Mouse (Mus musculus) lung, embryonic 15.5 days (tissue): ENCODE data around the gene Akirin1. TPM values are rescaled to one million over a fixed set of nuclear protein-coding genes. Genes with fewer than 3 reads are reported as not detected.

ENCODE experiments used
- ATAC-seq: fragments of 200-750 bp; cut with Nextera tagmentation; 2 replicates; pipeline ENCODE4 v1.8.0; 2017; ENCODE audit warnings: moderate number of reproducible peaks, borderline replicate concordance; ENCODE audit not compliant: low FRiP score, low TSS enrichment; ENCODE audit errors: extremely low read depth
- H3K27ac ChIP-seq: fragments of 300-500 bp; sonication (generic); 2 replicates; pipeline ENCODE4 v1.5.1; 2015; ENCODE audit warnings: moderate library complexity, mild to moderate bottlenecking, inconsistent platforms
- H3K27me3 ChIP-seq: fragments of 300-500 bp; sonication (generic); 2 replicates; pipeline ENCODE4 v1.6.1; 2015; ENCODE audit warnings: inconsistent platforms
- H3K36me3 ChIP-seq: fragments of 300-500 bp; sonication (generic); 2 replicates; pipeline ENCODE4 v1.6.1; 2015; ENCODE audit warnings: inconsistent platforms
- H3K4me1 ChIP-seq: fragments of 300-500 bp; sonication (generic); 2 replicates; pipeline ENCODE4 v1.6.1; 2015; ENCODE audit warnings: inconsistent platforms
- H3K4me2 ChIP-seq: fragments of 300-500 bp; sonication (generic); 2 replicates; pipeline ENCODE4 v1.6.1; 2015; ENCODE audit warnings: inconsistent platforms, mild to moderate bottlenecking, moderate library complexity
- H3K4me3 ChIP-seq: fragments of 300-500 bp; sonication (generic); 2 replicates; pipeline ENCODE4 v1.5.1; 2015; ENCODE audit warnings: mild to moderate bottlenecking, inconsistent platforms
- H3K9ac ChIP-seq: fragments of 300-500 bp; sonication (generic); 2 replicates; pipeline ENCODE4 v1.6.1; 2015; ENCODE audit warnings: inconsistent platforms
- H3K9me3 ChIP-seq: fragments of 300-500 bp; sonication (generic); 2 replicates; pipeline ENCODE4 v1.6.1; 2016; ENCODE audit warnings: inconsistent platforms
- WGBS: fragments of 180-500 bp; shearing (Covaris S2); methylation state at CpG from one replicate; pipeline ENCODE4 v1.1.7; 2015; 5-methylcytosine and 5-hydroxymethylcytosine counted together
- polyA plus RNA-seq: library from polyadenylated mRNA; unstranded; fragments of >200 nt; fragmentation: Nextera tagmentation; extraction: Ambion mirVana; gene quantifications from 2 replicates; pipeline ENCODE4 v1.2.1, GENCODE M21; 2015

Akirin1 gene
- polyA plus RNA-seq, 1 experiment from 2014 or later, result 43.7 TPM

DNA sequence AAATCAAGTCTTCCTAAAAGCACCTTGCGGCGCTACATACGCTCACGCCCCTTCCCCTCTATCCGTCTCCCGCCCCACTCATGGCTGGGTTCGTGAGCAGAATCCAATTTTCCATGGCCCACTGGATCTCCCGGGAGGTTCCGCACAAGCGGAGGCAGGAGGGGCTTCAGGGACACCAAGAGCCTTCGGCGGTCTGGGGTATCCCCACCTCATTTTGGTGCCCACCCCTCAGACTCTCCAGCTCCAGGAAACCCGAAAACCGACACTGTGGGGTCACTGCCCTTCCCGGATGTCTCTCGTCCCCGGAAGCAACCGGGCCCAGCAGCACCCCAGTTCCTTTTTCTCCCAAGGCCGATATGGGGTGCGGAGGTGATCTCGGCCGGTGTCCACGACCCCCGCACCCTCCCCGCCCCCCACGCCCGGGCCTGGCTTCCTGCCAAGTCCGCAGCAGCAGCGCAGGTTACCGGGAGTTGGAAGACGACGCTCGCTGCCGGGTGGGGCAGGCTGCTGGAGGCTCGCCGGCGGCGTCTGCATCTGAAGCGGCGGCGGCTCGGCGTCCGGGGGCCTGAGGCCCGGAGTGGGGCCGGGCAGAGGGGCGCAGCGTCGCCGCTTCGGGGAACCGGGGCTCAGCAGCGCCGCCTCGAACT lies 538 bp downstream of the Akirin1 start:
- Histone ChIP-seq H3K4me3 (peak overlapping the region; percentile 89), H3K4me1 (peaks cover 15% of the 10 kb centered on the region), H3K27me3 (no peaks in the 10 kb centered on the region), H3K9ac (peak overlapping the region; percentile 78), H3K9me3 (no peaks in the 10 kb centered on the region), H3K36me3 (no peaks in the 10 kb centered on the region), H3K27ac (peak overlapping the region; percentile 89), H3K4me2 (peak overlapping the region; percentile 90)
- peak; percentile 79 for ATAC-seq
- WGBS, result under 1% methylated on average over 46 of the region's 55 CpGs

DNA sequence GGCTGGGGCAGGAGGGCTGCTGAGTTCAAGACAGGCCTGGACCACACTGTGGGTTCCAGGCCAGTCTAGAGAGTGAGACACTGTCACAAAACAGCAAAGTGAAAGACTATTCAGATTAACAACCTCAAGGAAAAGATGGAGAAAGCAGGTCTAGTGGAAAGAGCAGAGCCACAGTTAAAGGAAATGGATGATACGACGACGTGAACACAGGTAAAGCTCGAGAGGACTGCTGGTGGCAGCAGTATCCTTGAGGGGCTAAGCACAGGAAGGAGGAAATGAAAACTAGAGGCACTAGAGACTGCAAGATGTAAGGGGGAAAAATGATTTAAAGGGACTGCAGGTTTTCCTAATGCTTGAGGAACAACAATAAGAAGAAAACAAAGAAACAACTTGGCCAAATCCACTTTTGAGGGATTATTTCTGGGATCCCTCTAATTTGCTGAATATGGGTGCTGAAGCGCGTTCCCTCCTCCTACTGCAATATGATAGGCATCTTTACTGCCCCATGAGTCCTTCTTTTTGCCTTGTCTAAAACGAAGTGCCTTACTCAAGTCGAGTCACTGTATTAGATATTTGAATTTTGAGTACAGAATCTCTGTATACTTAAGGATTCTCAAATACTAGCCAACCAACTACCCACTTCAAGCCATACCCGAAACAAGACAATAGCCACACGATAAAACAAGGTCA lies 1.3 kb downstream of the Akirin1 start:
- no peaks in the 10 kb centered on the region for H3K27me3 ChIP-seq
- 12% methylated on average over 10 of the region's 10 CpGs for WGBS
- H3K36me3 ChIP-seq, result no peaks in the 10 kb centered on the region
- H3K9ac ChIP-seq, result peak overlapping the region; percentile 78
- H3K4me3 ChIP-seq, result peak overlapping the region; percentile 89
- H3K4me2 ChIP-seq, result peak overlapping the region; percentile 90
- H3K9me3 ChIP-seq, result no peaks in the 10 kb centered on the region
- 0 out of 2 replicates have a peak overlapping the region, but pooled peaks have one; percentile 89 for H3K27ac ChIP-seq
- H3K4me1 ChIP-seq, result peaks cover 15% of the 10 kb centered on the region
- ATAC-seq, result no peak

DNA sequence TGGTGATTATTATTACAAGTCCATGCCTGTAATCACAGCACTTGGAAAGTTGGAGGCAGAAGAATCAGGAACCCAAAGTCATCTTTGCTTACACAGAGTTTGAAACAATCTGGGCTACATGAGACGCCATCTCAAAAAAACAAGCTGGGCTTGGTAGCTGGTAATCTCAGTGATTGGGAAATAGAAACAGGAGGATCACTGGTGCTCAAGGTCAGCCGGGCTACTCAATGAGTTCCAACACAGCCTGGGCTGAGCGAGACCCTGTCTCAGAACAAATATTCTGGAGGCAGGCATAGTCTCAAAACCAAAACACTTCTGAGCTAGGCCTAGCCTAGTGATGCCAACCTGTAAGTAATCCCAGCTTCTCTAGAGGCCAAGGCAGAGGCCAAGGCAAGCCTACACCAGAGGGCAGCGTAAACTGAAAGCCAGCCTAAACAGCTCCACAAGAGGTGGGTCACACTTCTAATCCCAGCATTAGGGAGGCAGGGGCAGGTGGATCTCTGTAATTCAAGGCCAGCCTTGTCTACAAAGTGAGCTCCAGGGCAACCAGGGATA lies 4.8 kb downstream of the Akirin1 start:
- peaks cover 9% of the 10 kb centered on the region for H3K4me1 ChIP-seq
- WGBS, result 91% methylated on average over 4 of the region's 4 CpGs
- no peaks in the 10 kb centered on the region for H3K9me3 ChIP-seq
- no peak for ATAC-seq
- peaks cover 21% of the 10 kb centered on the region for H3K36me3 ChIP-seq
- H3K4me2 ChIP-seq, result no peak overlapping the region
- H3K27me3 ChIP-seq, result no peaks in the 10 kb centered on the region
- H3K9ac ChIP-seq, result no peak overlapping the region
- no peak overlapping the region for H3K27ac ChIP-seq
- H3K4me3 ChIP-seq, result no peak overlapping the region

DNA sequence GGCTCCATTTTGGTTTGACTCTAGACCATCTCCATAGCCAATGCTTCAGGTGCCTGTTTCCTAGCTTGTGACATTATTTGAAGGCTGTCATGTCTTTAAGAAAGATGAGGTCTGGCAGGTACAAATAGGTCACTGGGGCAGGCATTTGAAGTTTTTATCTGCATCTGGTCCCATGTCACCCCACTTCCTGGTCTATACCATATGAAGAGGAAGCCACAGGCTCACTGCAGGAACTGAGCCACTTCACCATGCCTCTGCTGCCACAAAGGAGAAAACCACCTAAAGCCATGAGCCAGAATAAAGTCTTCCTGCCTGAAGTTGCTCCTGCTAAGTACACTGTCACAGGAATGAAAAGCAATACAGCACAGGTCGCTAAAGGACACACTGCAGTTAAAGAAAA lies 7.3 kb downstream of the Akirin1 start:
- peaks cover 44% of the 10 kb centered on the region for H3K36me3 ChIP-seq
- no peaks in the 10 kb centered on the region for H3K27me3 ChIP-seq
- H3K4me3 ChIP-seq, result no peak overlapping the region
- H3K27ac ChIP-seq, result no peak overlapping the region
- 75% methylated on average over 1 of the region's 1 CpGs for WGBS
- no peak overlapping the region for H3K4me2 ChIP-seq
- no peaks in the 10 kb centered on the region for H3K4me1 ChIP-seq
- H3K9me3 ChIP-seq, result no peaks in the 10 kb centered on the region
- no peak overlapping the region for H3K9ac ChIP-seq
- no peak for ATAC-seq

DNA sequence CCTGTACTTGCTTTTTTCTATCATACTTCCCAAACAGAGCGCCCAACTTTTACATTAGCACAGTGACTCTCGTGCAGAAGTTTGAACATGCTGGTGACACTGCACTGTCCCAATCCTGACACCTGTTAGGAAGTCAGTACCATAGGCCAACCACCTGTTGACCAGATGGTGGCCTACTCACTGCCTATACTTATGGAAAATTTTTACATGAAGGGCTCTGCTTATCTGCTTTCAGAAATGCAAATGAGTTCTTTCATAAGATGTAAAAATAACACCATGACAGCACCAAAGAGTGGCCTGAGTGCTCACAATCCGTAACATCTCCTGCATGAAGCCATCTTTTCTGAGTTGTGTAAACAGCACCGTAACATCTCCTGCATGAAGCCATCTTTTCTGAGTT lies 11.4 kb downstream of the Akirin1 start:
- no peak for ATAC-seq
- Histone ChIP-seq H3K27me3 (no peaks in the 10 kb centered on the region), H3K9me3 (no peaks in the 10 kb centered on the region), H3K4me3 (no peak overlapping the region), H3K4me2 (no peak overlapping the region), H3K36me3 (peaks cover 56% of the 10 kb centered on the region), H3K9ac (no peak overlapping the region), H3K27ac (no peak overlapping the region), H3K4me1 (no peaks in the 10 kb centered on the region)
- 88% methylated on average over 4 of the region's 4 CpGs for WGBS

DNA sequence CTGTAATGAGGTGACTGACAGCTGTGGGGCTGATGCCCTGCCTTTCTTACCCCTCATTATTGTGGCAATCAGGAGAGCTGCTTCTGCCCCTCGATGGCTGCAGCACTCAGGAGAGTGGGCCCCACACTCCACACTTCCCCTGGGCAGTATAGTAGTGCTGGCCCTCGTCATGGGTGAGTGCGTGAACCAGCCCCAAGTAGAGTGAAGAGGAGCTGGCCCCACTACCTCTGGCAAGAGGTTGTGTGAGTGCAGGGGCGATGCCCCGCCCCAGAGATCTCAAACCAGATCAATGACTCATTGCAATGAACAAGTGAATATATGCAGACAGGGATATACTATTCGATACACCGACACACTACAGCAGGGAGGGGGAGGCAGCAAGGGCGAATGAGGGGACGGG lies 16.6 kb downstream of the Akirin1 start:
- Histone ChIP-seq H3K9ac (no peak overlapping the region), H3K4me3 (no peak overlapping the region), H3K9me3 (no peaks in the 10 kb centered on the region), H3K4me1 (no peaks in the 10 kb centered on the region), H3K36me3 (peaks cover 21% of the 10 kb centered on the region), H3K27ac (no peak overlapping the region), H3K4me2 (no peak overlapping the region), H3K27me3 (no peaks in the 10 kb centered on the region)
- no peak; the same call in 1 of the 2 replicates for ATAC-seq
- WGBS, result 88% methylated on average over 9 of the region's 9 CpGs

DNA sequence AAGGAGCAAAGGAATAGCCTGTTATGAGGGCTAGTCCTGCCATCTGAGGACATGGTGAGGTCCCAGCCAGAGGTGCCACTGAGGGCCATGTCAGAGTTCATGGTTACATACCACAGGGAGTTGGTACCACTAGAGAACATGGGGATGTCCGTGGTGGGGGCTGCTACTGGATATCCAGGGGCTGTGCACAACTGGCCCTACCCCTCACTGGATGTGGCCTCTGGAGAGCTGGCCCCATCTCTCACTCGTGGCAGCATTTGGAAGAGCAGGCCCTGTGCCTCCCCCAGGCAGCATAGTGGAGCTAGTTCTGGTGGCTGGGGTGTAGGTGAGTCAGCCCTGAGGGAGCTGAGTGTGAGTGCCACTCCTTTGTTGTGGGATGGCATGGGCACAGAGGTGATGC lies 17.2 kb downstream of the Akirin1 start:
- Histone ChIP-seq H3K4me3 (no peak overlapping the region), H3K27me3 (no peaks in the 10 kb centered on the region), H3K4me1 (no peaks in the 10 kb centered on the region), H3K9ac (no peak overlapping the region), H3K27ac (no peak overlapping the region), H3K4me2 (no peak overlapping the region), H3K9me3 (no peaks in the 10 kb centered on the region), H3K36me3 (peaks cover 15% of the 10 kb centered on the region)
- 70% methylated on average over 2 of the region's 2 CpGs for WGBS
- no peak for ATAC-seq

DNA sequence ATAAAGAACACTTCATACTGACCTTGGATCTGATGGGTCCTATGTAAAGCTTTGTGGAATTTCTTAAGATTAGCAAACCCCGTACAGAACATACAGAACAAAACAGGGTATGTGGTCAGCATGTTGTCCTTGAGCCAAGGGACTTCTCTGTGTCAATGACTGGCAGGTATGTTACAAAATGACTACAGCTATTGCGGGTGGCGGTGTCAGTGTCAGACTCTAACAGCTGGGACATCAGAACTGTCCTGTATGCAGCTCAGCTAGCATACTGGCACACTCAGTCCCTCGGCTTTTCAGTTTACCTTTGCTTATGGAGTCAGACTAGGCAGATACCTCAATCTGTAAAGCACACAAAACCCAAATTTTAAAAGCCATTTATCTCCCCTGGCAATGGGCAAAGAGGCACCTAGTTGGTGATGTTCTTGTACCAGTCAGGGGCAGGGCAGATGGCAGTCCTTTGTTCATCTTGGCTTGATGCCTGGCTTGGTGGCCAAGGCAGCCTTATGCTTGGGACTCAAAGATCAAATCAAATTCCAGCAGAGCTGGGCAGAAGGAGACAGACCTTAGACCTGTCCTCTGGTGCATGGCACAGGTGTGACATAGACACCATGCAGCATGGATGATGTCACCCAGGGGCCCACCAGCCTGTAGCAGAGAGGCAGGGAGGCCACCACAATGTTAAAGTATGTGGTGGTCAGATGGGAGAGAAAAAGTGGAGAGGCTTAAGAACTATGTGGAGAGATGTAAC lies 17.8 kb downstream of the Akirin1 start:
- no peaks in the 10 kb centered on the region for H3K4me1 ChIP-seq
- WGBS, result 82% methylated on average over 4 of the region's 4 CpGs
- no peak overlapping the region for H3K4me3 ChIP-seq
- H3K9me3 ChIP-seq, result no peaks in the 10 kb centered on the region
- no peak overlapping the region for H3K9ac ChIP-seq
- no peaks in the 10 kb centered on the region for H3K27me3 ChIP-seq
- peaks cover 12% of the 10 kb centered on the region for H3K36me3 ChIP-seq
- no peak overlapping the region for H3K27ac ChIP-seq
- ATAC-seq, result no peak
- H3K4me2 ChIP-seq, result no peak overlapping the region

DNA sequence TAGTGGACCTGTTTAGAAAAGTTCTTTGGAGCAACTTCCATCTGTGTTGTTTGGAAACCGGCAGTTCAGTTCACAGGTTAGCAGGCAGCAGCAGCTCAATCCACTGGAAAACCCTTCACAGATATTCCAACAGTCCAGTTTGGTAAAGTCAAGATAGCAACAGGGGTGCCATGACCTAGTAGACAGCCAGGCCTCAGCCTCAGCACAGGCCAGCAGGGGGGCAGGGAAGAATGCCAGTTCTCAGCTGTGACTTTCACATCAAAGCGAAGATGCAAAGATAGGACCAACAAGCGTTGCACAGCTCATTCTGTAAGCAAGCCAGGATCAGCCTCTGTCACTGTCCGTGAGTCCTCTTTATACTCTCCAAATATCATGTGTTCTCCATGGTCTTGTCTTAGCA lies 28.4 kb downstream of the Akirin1 start:
- H3K4me2 ChIP-seq, result no peak overlapping the region
- no peak overlapping the region for H3K9ac ChIP-seq
- 75% methylated on average over 4 of the region's 4 CpGs for WGBS
- ATAC-seq, result no peak
- H3K27me3 ChIP-seq, result no peaks in the 10 kb centered on the region
- H3K27ac ChIP-seq, result no peak overlapping the region
- H3K36me3 ChIP-seq, result no peaks in the 10 kb centered on the region
- H3K4me1 ChIP-seq, result peaks cover 3% of the 10 kb centered on the region
- H3K4me3 ChIP-seq, result no peak overlapping the region
- H3K9me3 ChIP-seq, result no peaks in the 10 kb centered on the region

DNA sequence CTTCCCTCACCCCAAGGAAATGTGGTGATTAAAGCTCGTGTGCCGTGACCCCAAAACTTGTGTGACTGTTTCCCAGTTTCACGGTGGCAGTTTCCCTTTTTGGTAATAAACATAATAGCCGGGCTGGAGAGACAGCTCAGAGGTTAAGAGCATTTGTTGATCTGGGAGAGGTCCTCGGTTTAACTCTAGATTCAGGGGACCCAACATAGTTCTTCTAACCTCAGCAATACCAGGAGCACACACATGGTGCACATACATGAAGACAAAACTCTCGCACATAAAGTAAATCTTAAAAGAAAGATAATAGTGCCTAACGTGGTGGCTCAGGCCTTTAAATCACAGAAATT lies 31.7 kb downstream of the Akirin1 start:
- peak; percentile 37; the same call in 1 of the 2 replicates for ATAC-seq

DNA sequence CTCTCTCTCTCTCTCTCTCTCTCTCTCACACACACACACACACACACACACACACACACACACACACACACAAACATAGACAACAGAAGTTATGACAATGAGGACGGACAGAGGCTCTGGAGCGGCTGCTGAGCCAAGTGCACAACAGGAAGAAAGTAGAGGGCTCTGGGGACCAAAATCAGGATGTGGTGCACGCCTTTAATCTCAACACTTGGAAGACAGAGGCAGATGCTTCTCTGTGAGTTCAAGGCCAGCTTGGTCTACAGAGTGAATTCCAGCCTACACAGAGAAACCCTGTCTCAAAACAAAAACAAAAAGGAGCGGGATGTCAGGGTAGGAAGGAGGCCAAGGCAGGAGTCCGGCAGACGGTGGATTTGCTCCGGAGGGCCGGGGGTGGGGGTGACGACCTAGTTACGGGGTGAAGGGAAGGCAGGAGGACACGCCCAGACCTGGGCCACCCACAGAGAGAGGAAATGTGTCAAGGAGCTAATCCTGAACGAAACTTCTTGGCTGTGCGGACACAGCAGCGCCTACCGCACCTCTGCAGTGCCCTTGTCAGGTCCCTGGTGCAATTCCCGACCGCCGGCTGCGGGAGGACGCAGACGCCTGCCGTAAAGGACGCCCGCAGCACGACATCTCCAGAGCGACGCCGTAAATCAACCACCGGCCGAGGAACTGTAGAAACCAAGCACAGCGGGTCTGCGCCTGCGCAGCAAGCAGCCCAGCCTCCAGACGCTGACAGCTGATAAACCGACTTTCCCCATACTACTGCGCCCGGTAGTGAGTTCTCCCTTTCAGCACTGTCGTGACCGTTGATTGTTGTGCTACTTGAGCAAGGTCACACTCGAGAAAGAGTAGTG lies 32.3 kb downstream of the Akirin1 start, which contains the start of gene Ndufs5:
Gene Ndufs5, minus strand, starts transcription at position 629 of the 860 bp plus-strand sequence.
- Histone ChIP-seq H3K4me2 (peak within 1 kb of the TSS; percentile 68), H3K27me3 (no peaks in the 10 kb centered on the region), H3K9me3 (no peaks in the 10 kb centered on the region), H3K4me3 (peak within 1 kb of the TSS; percentile 87), H3K4me1 (peaks cover 3% of the 10 kb centered on the region), H3K27ac (peak within 1 kb of the TSS; percentile 38; the same call in 1 of the 2 replicates), H3K36me3 (peaks cover 17% of the 10 kb centered on the region), H3K9ac (peak within 1 kb of the TSS; percentile 79)
- ATAC-seq, result peak; percentile 95
- under 1% methylated on average over 40 of the region's 40 CpGs for WGBS

More for the DNA sequence above, 31.7 kb downstream of the Akirin1 start:
- no peaks in the 10 kb centered on the region for H3K27me3 ChIP-seq
- H3K36me3 ChIP-seq, result peaks cover 17% of the 10 kb centered on the region
- no peaks in the 10 kb centered on the region for H3K9me3 ChIP-seq
- H3K4me2 ChIP-seq, result peak overlapping the region; percentile 68
- peak overlapping the region; percentile 38; the same call in 1 of the 2 replicates for H3K27ac ChIP-seq
- H3K9ac ChIP-seq, result peak overlapping the region; percentile 51
- 16% methylated on average over 7 of the region's 7 CpGs for WGBS
- H3K4me1 ChIP-seq, result peaks cover 3% of the 10 kb centered on the region
- peak overlapping the region; percentile 87 for H3K4me3 ChIP-seq
